Mouse (Mus musculus) kidney, adult 18-20 months (tissue): ENCODE data around the gene Pawr.

Source experiments
- DNase-seq: peaks from one replicate; pipeline ENCODE4 v3.0.0; 2021

The Pawr gene

GRCm38 (mm10) chr10:108331784-108332561, at the start of gene Pawr:
TSS of gene Pawr (plus strand) at chr10:108332121.
- DNase-seq, result peak; percentile 89

GRCm38 (mm10) chr10:108282351-108282750, 49.6 kb upstream of the Pawr start:
- DNase-seq, result no peak

GRCm38 (mm10) chr10:108283418-108283817, 48.5 kb upstream of the Pawr start:
- no peak for DNase-seq

GRCm38 (mm10) chr10:108283837-108284236, 48.1 kb upstream of the Pawr start:
- no peak for DNase-seq

GRCm38 (mm10) chr10:108284445-108284844, 47.5 kb upstream of the Pawr start:
- DNase-seq, result no peak

GRCm38 (mm10) chr10:108284977-108285376, 46.9 kb upstream of the Pawr start:
- no peak for DNase-seq

GRCm38 (mm10) chr10:108286658-108287437, 45.1 kb upstream of the Pawr start:
- no peak for DNase-seq

GRCm38 (mm10) chr10:108287438-108287801, 44.5 kb upstream of the Pawr start:
- no peak for DNase-seq

- DNase-seq, result no peak
Measured at GRCm38 (mm10) chr10:108290046-108290445, 41.9 kb upstream of the Pawr start.

GRCm38 (mm10) chr10:108291688-108292471, 40.0 kb upstream of the Pawr start:
- no peak for DNase-seq

GRCm38 (mm10) chr10:108292651-108293050, 39.3 kb upstream of the Pawr start:
- DNase-seq, result no peak

- no peak for DNase-seq
Measured at GRCm38 (mm10) chr10:108293620-108294195, 38.2 kb upstream of the Pawr start.

GRCm38 (mm10) chr10:108294766-108295165, 37.2 kb upstream of the Pawr start:
- no peak for DNase-seq

GRCm38 (mm10) chr10:108296446-108296845, 35.5 kb upstream of the Pawr start:
- DNase-seq, result no peak

- no peak for DNase-seq
Measured at GRCm38 (mm10) chr10:108298261-108298660, 33.7 kb upstream of the Pawr start.

GRCm38 (mm10) chr10:108298841-108299545, 32.9 kb upstream of the Pawr start:
- no peak for DNase-seq

GRCm38 (mm10) chr10:108299828-108300227, 32.1 kb upstream of the Pawr start:
- no peak for DNase-seq

- DNase-seq, result peak; percentile 88
Measured at GRCm38 (mm10) chr10:108300843-108301242, 31.1 kb upstream of the Pawr start.

- no peak for DNase-seq
Measured at GRCm38 (mm10) chr10:108307772-108308171, 24.1 kb upstream of the Pawr start.

GRCm38 (mm10) chr10:108310195-108310594, 21.7 kb upstream of the Pawr start:
- no peak for DNase-seq

GRCm38 (mm10) chr10:108311396-108311795, 20.5 kb upstream of the Pawr start:
- DNase-seq, result no peak

GRCm38 (mm10) chr10:108313845-108314244, 18.1 kb upstream of the Pawr start:
- DNase-seq, result no peak
